13 mouse cellular contexts compared by ENCODE assay signal in the genomic region with DNA sequence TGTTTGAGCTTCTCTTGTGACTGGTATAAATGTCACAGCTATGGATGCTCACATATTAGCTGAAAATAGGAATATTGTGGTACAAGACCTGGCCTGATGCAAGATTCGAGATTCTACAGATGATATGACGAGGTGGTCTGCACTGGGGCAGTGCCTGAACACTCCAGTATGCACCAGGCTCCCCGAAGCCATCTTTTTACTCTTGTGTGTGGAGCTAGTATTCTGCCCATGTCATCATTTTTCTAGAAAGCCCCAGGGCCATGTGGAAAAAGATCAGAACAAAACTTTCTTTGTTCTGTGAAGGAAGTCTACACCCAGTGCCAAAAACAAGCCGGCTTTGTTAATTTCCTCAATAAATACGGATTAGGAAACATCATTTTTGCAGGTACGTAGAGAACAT. TPM values are rescaled to one million over a fixed set of nuclear protein-coding genes. Genes with fewer than 3 reads are reported as not detected.
"Had no signal": no experiment of that assay in that cellular context is flagged by ENCODE, and none has a peak within 500 bp of the region (broad histone marks: within the 10 kb centered on the region; RNA-seq: fewer than 3 reads in every experiment).

No protein-coding gene starts in this region.

- H3K4me3 ChIP-seq: limb, embryonic 15.5 days had no signal

- H3K9me3 ChIP-seq: limb, embryonic 15.5 days had no signal

- H3K9ac ChIP-seq: limb, embryonic 15.5 days; liver, embryonic 14.5 days; liver, postnatal 0 days; lung, embryonic 14.5 days had no signal

- DNase-seq: kidney, adult 2 months; kidney, postnatal 10 days; kidney, postnatal 36 days; liver, postnatal 0 days; lung, embryonic 14.5 days; midbrain, embryonic 14.5 days; thymus, adult 18-20 months; thymus, postnatal 36 days had no signal

- H3K4me2 ChIP-seq: limb, embryonic 15.5 days; liver, embryonic 11.5 days; lung, embryonic 14.5 days had no signal

- H3K36me3 ChIP-seq: limb, embryonic 15.5 days had no signal

- H3K27ac ChIP-seq: limb, embryonic 15.5 days; liver, embryonic 14.5 days; macrophage had no signal

- ATAC-seq: liver, postnatal 0 days; lung, postnatal 0 days had no signal

- H3K27me3 ChIP-seq: limb, embryonic 15.5 days had no signal

RNA-seq across cellular contexts. Expression of a gene that starts 39.7 kb away (rescaled TPM):
- polyA plus RNA-seq: macrophage had no signal
